Mouse (Mus musculus) bone marrow, adult 2 months (tissue): ENCODE results near the gene Polr2e.

Experiments used
- CTCF ChIP-seq: fragments of 200-500 bp; IDR thresholded peaks from 2 replicates; pipeline ENCODE4 v1.5.1; 2011; ENCODE audit warnings: low read length, control low read depth; ENCODE audit not compliant: control insufficient read depth, insufficient read depth
- POLR2A ChIP-seq: fragments of 200-500 bp; IDR thresholded peaks from 2 replicates; pipeline ENCODE4 v1.6.1; 2011; ENCODE audit warnings: low read depth, mild to moderate bottlenecking, control low read depth, low read length, borderline replicate concordance; ENCODE audit not compliant: control insufficient read depth

DNA sequence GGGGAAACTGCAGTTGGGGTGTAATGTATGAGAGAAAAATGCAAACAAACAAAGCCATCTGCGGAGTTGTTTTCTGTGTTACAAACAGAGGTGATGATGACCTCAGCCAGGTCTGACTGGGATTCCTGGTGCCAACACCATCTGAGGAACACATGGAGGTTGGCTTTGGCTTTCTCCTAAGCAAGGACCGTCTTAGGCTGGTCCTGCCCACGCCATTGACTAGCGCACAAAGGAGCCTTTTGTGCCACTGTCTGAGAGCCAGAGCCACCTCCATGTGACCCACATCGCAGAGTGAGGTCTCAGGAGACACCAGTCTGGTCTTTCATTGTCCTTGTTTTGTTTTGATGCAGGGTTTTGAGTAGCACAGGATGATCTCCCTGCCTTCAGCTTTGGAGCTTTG, 8.8 kb upstream of the Polr2e start:
- no peak for TF ChIP-seq POLR2A
- no peak for TF ChIP-seq CTCF
